In the genomic region with DNA sequence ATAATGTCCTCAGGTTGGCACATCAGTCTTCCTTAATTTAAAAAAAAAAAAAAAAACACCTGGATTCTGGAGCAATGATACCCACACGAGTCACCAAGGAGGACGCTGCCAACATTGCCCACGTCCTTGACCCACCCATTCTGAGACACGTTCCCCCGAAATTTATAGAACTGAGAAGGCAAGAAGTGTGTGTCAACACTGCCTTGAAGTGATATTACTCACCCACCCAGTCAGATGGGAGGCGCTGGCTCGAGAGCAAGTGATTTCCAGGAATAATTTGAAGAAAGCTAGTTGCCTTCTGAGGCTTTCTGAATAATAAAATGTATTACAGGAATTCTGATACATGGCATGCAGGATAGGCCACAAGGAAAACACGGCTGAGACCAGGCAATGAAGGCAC, we compare ENCODE assay signal across 22 mouse cellular contexts. TPM values are rescaled to one million over a fixed set of nuclear protein-coding genes. Genes with fewer than 3 reads are reported as not detected.
A peak's percentile ranks its signal among the peaks of the same experiment; 100 is the strongest.
DNase-seq lines count a peak whose midpoint lies in the region; ATAC-seq and TF ChIP-seq lines count a peak whose summit lies in the region.
"Had no signal": no experiment of that assay in that cellular context is flagged by ENCODE, and none has a peak within 500 bp of the region (broad histone marks: within the 10 kb centered on the region; RNA-seq: fewer than 3 reads in every experiment).

No protein-coding gene starts in this region.

- no peak for DNase-seq in frontal cortex, postnatal 10 days (ENCODE audit: low spot score in 2 of 2)
- peak; percentile 29 for DNase-seq in lung, postnatal 0 days (ENCODE audit: low spot score)
- no peak for DNase-seq in lung, postnatal 25 days (ENCODE audit: low spot score)
- DNase-seq in adrenal gland, adult 2 months = peak; percentile 76
- DNase-seq in brain, adult 2 months (ENCODE audit: low read depth, low spot score) = peak; percentile 45
- no peak for DNase-seq in retina, postnatal 1 day
- DNase-seq: cerebellum, adult 8-10 months; cerebellum, postnatal 36 days; kidney, postnatal 36 days; layer of hippocampus, postnatal 36 days; lung, adult 18-20 months; lung, postnatal 14 days; thymus, adult 2 months; thymus, postnatal 4 days had no signal

- no peak for TF ChIP-seq EP300 in lung, postnatal 0 days (IDR thresholded peaks at IDR 0.05)

- no peaks in the 10 kb centered on the region for H3K27me3 ChIP-seq in lung, postnatal 0 days (replicated peaks; ENCODE audit: insufficient read depth, low read length)
- H3K27me3 ChIP-seq: forebrain, embryonic 13.5 days; kidney, embryonic 15.5 days; limb, embryonic 13.5 days; midbrain, embryonic 12.5 days; neural tube, embryonic 15.5 days had no signal

- H3K36me3 ChIP-seq in lung, postnatal 0 days (ENCODE audit: insufficient read depth, low read length) = no peaks in the 10 kb centered on the region
- H3K36me3 ChIP-seq: kidney, embryonic 15.5 days; limb, embryonic 13.5 days; midbrain, embryonic 12.5 days; neural tube, embryonic 15.5 days had no signal

- H3K27ac ChIP-seq in lung, postnatal 0 days (ENCODE audit: low read length) = no peak overlapping the region
- H3K27ac ChIP-seq: forebrain, embryonic 13.5 days; kidney, embryonic 15.5 days; limb, embryonic 13.5 days; midbrain, embryonic 12.5 days; neural tube, embryonic 15.5 days; stomach, postnatal 0 days had no signal

- peak; percentile 50; the same call in 1 of the 2 replicates for ATAC-seq in frontal cortex, adult (ENCODE audit: low TSS enrichment)
- no peak for ATAC-seq in lung, postnatal 0 days
- ATAC-seq: forebrain, embryonic 13.5 days; intestine, postnatal 0 days had no signal

- H3K4me2 ChIP-seq in lung, postnatal 0 days (replicated peaks; ENCODE audit: low read depth, low read length) = no peak overlapping the region
- H3K4me2 ChIP-seq: forebrain, embryonic 13.5 days; kidney, embryonic 15.5 days; limb, embryonic 13.5 days; midbrain, embryonic 12.5 days; neural tube, embryonic 15.5 days had no signal

- H3K4me3 ChIP-seq in lung, postnatal 0 days (ENCODE audit: low read depth, low read length) = no peak overlapping the region
- H3K4me3 ChIP-seq: forebrain, embryonic 13.5 days; kidney, embryonic 15.5 days; limb, embryonic 13.5 days; midbrain, embryonic 12.5 days; neural tube, embryonic 15.5 days had no signal

- no peak for TF ChIP-seq CTCF in lung, postnatal 0 days (IDR thresholded peaks at IDR 0.05)

- H3K4me1 ChIP-seq in lung, postnatal 0 days (ENCODE audit: insufficient read depth, low read depth, low read length) = peaks cover 6% of the 10 kb centered on the region; the same call in 1 of the 2 replicates

- WGBS in lung, postnatal 0 days = 50% methylated on average over 8 of the region's 8 CpGs

- no peaks in the 10 kb centered on the region for H3K9me3 ChIP-seq in lung, postnatal 0 days (ENCODE audit: low read length)
- H3K9me3 ChIP-seq: forebrain, embryonic 13.5 days; kidney, embryonic 15.5 days; limb, embryonic 13.5 days; midbrain, embryonic 12.5 days; neural tube, embryonic 15.5 days had no signal

- H3K9ac ChIP-seq in lung, postnatal 0 days (replicated peaks; ENCODE audit: low read depth) = no peak overlapping the region
- H3K9ac ChIP-seq: forebrain, embryonic 13.5 days; kidney, embryonic 15.5 days; limb, embryonic 13.5 days; midbrain, embryonic 12.5 days; neural tube, embryonic 15.5 days had no signal

RNA-seq across cellular contexts. Expression of gene Zfp704, which starts 37.6 kb away (rescaled TPM):
- polyA plus RNA-seq in lung, postnatal 0 days (2015; fragmentation: Nextera tagmentation; extraction: Ambion mirVana) = 5.9 and 7.7 TPM in 2 replicates
- total RNA-seq in adrenal gland, adult 2 months (2021) = 10 to 100 TPM in 1 of 2 experiments, 1 to 10 TPM in 1; 9.7 to 12.5 TPM
- 2.4 and 3.3 TPM in 2 replicates for polyA plus RNA-seq in adrenal gland, adult 2 months (2012; rRNA removed)

Comparison
In these comparisons a context has a peak if more than half of its experiments do, and no peak if none do; other contexts are left out.
1. DNase-seq: peak in lung, postnatal 0 days (single experiment), adrenal gland, adult 2 months (single experiment) and brain, adult 2 months (single experiment); none in frontal cortex, postnatal 10 days (0 of 2), lung, postnatal 25 days (single experiment) and retina, postnatal 1 day (single experiment).